Mouse (Mus musculus) kidney, adult 2 months (tissue): ENCODE results near the gene Macrod2. TPM values are rescaled to one million over a fixed set of nuclear protein-coding genes. Genes with fewer than 3 reads are reported as not detected.
A peak's percentile ranks its signal among the peaks of the same experiment; 100 is the strongest.

ENCODE experiments used
- DNase-seq: peaks from one replicate; pipeline ENCODE4 v3.0.0; 2021
- H3K27ac ChIP-seq: fragments of 200-500 bp; 2 replicates; pipeline ENCODE4 v1.5.1; 2012; ENCODE audit warnings: low read depth, low read length, control low read depth, inconsistent platforms; ENCODE audit not compliant: insufficient read depth
- H3K27me3 ChIP-seq: fragments of 200-500 bp; replicated peaks from 2 replicates; pipeline ENCODE4 v1.6.1; 2012; ENCODE audit warnings: mild to moderate bottlenecking, moderate library complexity, low read length, inconsistent platforms; ENCODE audit not compliant: control insufficient read depth, insufficient read depth
- H3K36me3 ChIP-seq: fragments of 200-500 bp; 2 replicates; pipeline ENCODE4 v1.6.1; 2012; ENCODE audit warnings: mild to moderate bottlenecking, moderate library complexity, low read length, inconsistent platforms; ENCODE audit not compliant: control insufficient read depth, insufficient read depth
- H3K4me1 ChIP-seq: fragments of 200-500 bp; 2 replicates; pipeline ENCODE4 v1.6.1; 2011; ENCODE audit warnings: low read length; ENCODE audit not compliant: control insufficient read depth, insufficient read depth
- H3K4me3 ChIP-seq: fragments of 200-500 bp; 2 replicates; pipeline ENCODE4 v1.5.1; 2011; ENCODE audit warnings: mild to moderate bottlenecking, low read depth, low read length, control low read depth; ENCODE audit not compliant: insufficient read depth
- CTCF ChIP-seq: fragments of 200-500 bp; conservative IDR thresholded peaks from 2 replicates; pipeline ENCODE4 v1.5.1; 2011; ENCODE audit warnings: low read depth, mild to moderate bottlenecking, control low read depth, low read length, moderate library complexity, mixed read lengths; ENCODE audit not compliant: insufficient read depth, insufficient read length
- POLR2A ChIP-seq: fragments of 200-500 bp; IDR thresholded peaks from one replicate; pipeline ENCODE4 v1.6.1; 2011; ENCODE audit warnings: low read depth, low read length, control low read depth
- WGBS: fragments of 180-500 bp; shearing (Covaris S2); methylation state at CpG from one replicate; pipeline ENCODE4 v1.1.7; 2018; 5-methylcytosine and 5-hydroxymethylcytosine counted together
- polyA plus RNA-seq: library from polyadenylated mRNA; depleted of rRNA; stranded (reverse); fragments of >200 nt; gene quantifications from 2 replicates; pipeline ENCODE4 v1.2.3, GENCODE M21; 2012; rRNA removed

The Macrod2 gene
- polyA plus RNA-seq, 1 experiment, result 9.8 TPM

GRCm38 (mm10) chr2:142403394-142403793, 2008.3 kb downstream of the Macrod2 start:
- Histone ChIP-seq H3K36me3 (no peaks in the 10 kb centered on the region), H3K27me3 (no peaks in the 10 kb centered on the region)

GRCm38 (mm10) chr2:142404321-142404720, 2009.2 kb downstream of the Macrod2 start:
- no peak for TF ChIP-seq POLR2A
- no peak for TF ChIP-seq CTCF
- H3K27ac ChIP-seq, result no peak overlapping the region
- H3K4me3 ChIP-seq, result no peak overlapping the region
- 40% methylated on average over 6 of the region's 6 CpGs for WGBS
- H3K27me3 ChIP-seq, result no peaks in the 10 kb centered on the region
- no peak for DNase-seq
- H3K4me1 ChIP-seq, result no peaks in the 10 kb centered on the region
- H3K36me3 ChIP-seq, result no peaks in the 10 kb centered on the region

More at GRCm38 (mm10) chr2:142403394-142403793, 2008.3 kb downstream of the Macrod2 start:
- no peak overlapping the region for H3K4me3 ChIP-seq
- no peaks in the 10 kb centered on the region for H3K4me1 ChIP-seq
- no peak for DNase-seq
- no peak overlapping the region for H3K27ac ChIP-seq
- TF ChIP-seq CTCF (no peak), POLR2A (no peak)

DNA sequence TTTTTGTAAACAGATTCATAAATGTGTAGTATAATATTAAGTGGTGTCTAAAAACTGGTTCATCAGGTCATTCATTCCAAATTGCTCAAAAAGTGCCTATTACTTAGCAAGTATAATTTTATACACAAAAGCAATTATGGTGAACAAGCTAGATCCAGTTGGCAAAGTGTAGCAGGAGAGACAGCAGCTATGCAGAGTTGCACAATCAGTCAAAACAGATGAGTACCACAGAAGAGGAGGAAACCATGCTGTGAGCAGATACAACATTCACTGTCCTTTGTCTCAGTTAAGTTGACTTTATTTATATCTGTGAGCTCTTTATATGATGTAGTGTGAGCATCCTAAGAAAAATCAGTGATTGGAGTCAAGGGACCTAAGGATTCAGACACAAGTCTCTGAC, 2012.2 kb downstream of the Macrod2 start:
- Histone ChIP-seq H3K4me1 (no peaks in the 10 kb centered on the region), H3K4me3 (no peak overlapping the region), H3K27me3 (no peaks in the 10 kb centered on the region), H3K27ac (no peak overlapping the region), H3K36me3 (no peaks in the 10 kb centered on the region)
- no peak for DNase-seq
- no peak for TF ChIP-seq CTCF
- no peak for TF ChIP-seq POLR2A

GRCm38 (mm10) chr2:142410124-142410523, 2015.0 kb downstream of the Macrod2 start:
- H3K4me3 ChIP-seq, result no peak overlapping the region
- H3K36me3 ChIP-seq, result no peaks in the 10 kb centered on the region
- H3K4me1 ChIP-seq, result no peaks in the 10 kb centered on the region
- no peak for DNase-seq
- TF ChIP-seq CTCF, result no peak
- no peak for TF ChIP-seq POLR2A
- no peaks in the 10 kb centered on the region for H3K27me3 ChIP-seq
- no peak overlapping the region for H3K27ac ChIP-seq

DNA sequence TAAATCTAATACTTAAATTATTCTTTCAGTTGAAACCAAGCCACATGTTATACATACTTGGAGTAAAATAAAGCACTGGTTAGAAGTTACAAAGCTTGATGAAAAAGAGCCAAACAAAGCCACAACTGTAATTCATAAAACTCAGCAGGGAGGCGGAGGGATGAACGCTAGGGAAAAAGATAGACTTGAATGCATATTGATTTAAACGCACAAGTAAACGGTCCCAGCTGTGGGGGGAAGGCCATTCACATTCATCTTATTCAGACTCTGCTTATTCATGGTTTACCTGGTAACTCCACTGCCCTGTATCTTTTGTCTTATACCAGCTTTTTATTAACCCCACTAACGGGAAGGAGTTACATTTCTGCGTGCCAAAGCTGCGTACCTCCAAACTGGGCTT, 2038.0 kb downstream of the Macrod2 start:
- no peak for DNase-seq
- H3K36me3 ChIP-seq, result no peaks in the 10 kb centered on the region
- H3K4me3 ChIP-seq, result no peak overlapping the region
- TF ChIP-seq POLR2A, result no peak
- TF ChIP-seq CTCF, result no peak
- 76% methylated on average over 7 of the region's 7 CpGs for WGBS
- no peak overlapping the region for H3K27ac ChIP-seq
- no peaks in the 10 kb centered on the region for H3K27me3 ChIP-seq
- H3K4me1 ChIP-seq, result no peaks in the 10 kb centered on the region

- Histone ChIP-seq H3K36me3 (no peaks in the 10 kb centered on the region), H3K4me3 (no peak overlapping the region), H3K27ac (no peak overlapping the region), H3K27me3 (no peaks in the 10 kb centered on the region), H3K4me1 (no peaks in the 10 kb centered on the region)
- 68% methylated on average over 4 of the region's 4 CpGs for WGBS
- DNase-seq, result no peak
- TF ChIP-seq CTCF, result no peak
- no peak for TF ChIP-seq POLR2A
These were observed 2039.6 kb downstream of the Macrod2 start for GRCm38 (mm10) chr2:142434731-142435130.

DNA sequence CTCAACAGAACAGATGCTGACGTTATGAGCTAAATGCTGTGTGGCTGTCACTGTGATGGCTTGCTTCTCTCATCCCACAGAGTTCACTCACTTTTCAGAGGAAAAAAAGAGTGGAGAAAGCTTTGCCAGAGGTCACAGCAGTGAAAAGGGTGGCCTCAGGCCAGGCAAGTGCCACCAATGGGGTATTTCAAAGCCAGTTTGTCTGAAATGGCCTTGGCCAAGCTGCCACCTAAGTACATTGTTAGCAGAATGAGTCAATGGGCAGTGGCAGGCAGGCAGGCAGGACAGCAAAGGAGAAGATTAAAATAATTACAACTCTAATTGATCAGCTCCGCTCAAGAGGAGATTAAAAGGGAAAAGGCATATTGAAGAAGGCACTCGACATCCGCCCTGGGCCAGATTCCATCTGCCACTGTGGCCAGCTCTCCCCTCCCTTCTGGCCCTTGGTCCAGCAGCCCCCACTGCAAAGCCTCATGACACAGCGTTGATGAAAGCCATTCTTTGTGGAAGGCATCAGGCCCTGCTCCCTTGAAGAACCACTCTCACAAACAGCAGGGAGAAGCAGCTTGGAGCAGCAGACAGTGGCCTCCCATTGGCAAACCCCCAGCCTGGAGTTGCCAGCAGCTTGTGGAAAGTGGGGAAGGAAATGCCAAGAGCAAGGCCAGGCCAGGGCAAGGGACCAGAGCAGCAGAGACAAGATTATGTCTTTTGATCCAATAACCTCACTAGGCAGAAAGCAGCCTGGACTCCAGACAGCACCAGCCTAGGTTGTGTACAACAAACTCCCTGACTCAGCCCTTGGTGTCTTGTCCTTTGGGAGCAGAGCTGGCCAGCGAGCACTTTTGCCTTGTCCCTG, 2042.7 kb downstream of the Macrod2 start:
- Histone ChIP-seq H3K36me3 (no peaks in the 10 kb centered on the region), H3K4me3 (no peak overlapping the region), H3K4me1 (no peaks in the 10 kb centered on the region), H3K27me3 (no peaks in the 10 kb centered on the region), H3K27ac (no peak overlapping the region)
- TF ChIP-seq POLR2A, result no peak
- DNase-seq, result peak; percentile 19
- WGBS, result 88% methylated on average over 6 of the region's 6 CpGs

Other genes starting within 250 kb of the Macrod2 start
- gene Gm17374, start 243.3 kb upstream of the Macrod2 start, polyA plus RNA-seq, result not detected in 2 replicates
- 1.0 and 1.4 TPM in 2 replicates for gene Esf1, start 224.7 kb upstream of the Macrod2 start, polyA plus RNA-seq
- gene Ndufaf5, start 224.7 kb upstream of the Macrod2 start, polyA plus RNA-seq, result 10.4 and 10.9 TPM in 2 replicates
- not detected in 2 replicates for gene Sel1l2, start 5.6 kb upstream of the Macrod2 start, polyA plus RNA-seq